Mouse (Mus musculus) limb, embryonic 11.5 days (tissue): ENCODE data around the gene Rsg1. TPM values are rescaled to one million over a fixed set of nuclear protein-coding genes. Genes with fewer than 3 reads are reported as not detected.
A peak's percentile ranks its signal among the peaks of the same experiment; 100 is the strongest.

Source experiments
- ATAC-seq: fragments of 200-750 bp; cut with Nextera tagmentation; 2 replicates; pipeline ENCODE4 v1.8.0; 2017; ENCODE audit warnings: low read depth; ENCODE audit not compliant: insufficient number of reproducible peaks, low FRiP score, low TSS enrichment
- DNase-seq: peaks from one replicate; pipeline ENCODE4 v3.0.0-alpha.2; 2015; ENCODE audit warnings: low spot score
- H3K27ac ChIP-seq: fragments of 300-500 bp; sonication (generic); replicated peaks from 2 replicates; pipeline ENCODE4 v1.5.1; 2014; ENCODE audit warnings: low read depth, mild to moderate bottlenecking, low read length
- H3K27me3 ChIP-seq: fragments of 300-500 bp; sonication (generic); 2 replicates; pipeline ENCODE4 v1.6.1; 2014; ENCODE audit warnings: mild to moderate bottlenecking, low read length, mixed read lengths; ENCODE audit not compliant: control insufficient read depth, insufficient read depth
- H3K36me3 ChIP-seq: fragments of 300-500 bp; sonication (generic); 2 replicates; pipeline ENCODE4 v1.6.1; 2014; ENCODE audit warnings: mild to moderate bottlenecking, low read length, moderate library complexity, mixed read lengths; ENCODE audit not compliant: control insufficient read depth, insufficient read depth
- H3K4me1 ChIP-seq: fragments of 300-500 bp; sonication (generic); 2 replicates; pipeline ENCODE4 v1.6.1; 2014; ENCODE audit warnings: low read length, mixed read lengths; ENCODE audit not compliant: control insufficient read depth, insufficient read depth
- H3K4me2 ChIP-seq: fragments of 300-500 bp; sonication (generic); 2 replicates; pipeline ENCODE4 v1.6.1; 2014; ENCODE audit warnings: low read depth, mild to moderate bottlenecking, moderate library complexity; ENCODE audit not compliant: severe bottlenecking
- H3K4me3 ChIP-seq: fragments of 300-500 bp; sonication (generic); 2 replicates; pipeline ENCODE4 v1.5.1; 2014; ENCODE audit warnings: low read depth, low read length
- H3K9ac ChIP-seq: fragments of 300-500 bp; sonication (generic); 2 replicates; pipeline ENCODE4 v1.6.1; 2014; ENCODE audit warnings: mild to moderate bottlenecking, low read length
- H3K9me3 ChIP-seq: fragments of 300-500 bp; sonication (generic); 2 replicates; pipeline ENCODE4 v1.6.1; 2016; ENCODE audit warnings: low read length; ENCODE audit not compliant: control insufficient read depth
- WGBS: fragments of 180-500 bp; shearing (Covaris S2); extraction: QIAGEN DNeasy Blood & Tissue Kit; methylation state at CpG from one replicate; pipeline ENCODE4 v1.1.7; 2014; 5-methylcytosine and 5-hydroxymethylcytosine counted together
- polyA plus RNA-seq: library from polyadenylated mRNA; unstranded; fragments of >200 nt; fragmentation: Nextera tagmentation; extraction: Ambion mirVana; gene quantifications from 2 replicates; pipeline ENCODE4 v1.2.1, GENCODE M21; 2014

Gene Rsg1
- polyA plus RNA-seq, 1 experiment from 2014 or later: 5.3 TPM

- Histone ChIP-seq H3K4me3 (peak overlapping the region; percentile 56), H3K9ac (peak overlapping the region; percentile 55), H3K9me3 (no peaks in the 10 kb centered on the region), H3K4me1 (peaks cover 9% of the 10 kb centered on the region; the same call in 1 of the 2 replicates), H3K4me2 (peak overlapping the region; percentile 95), H3K27ac (no peak overlapping the region), H3K27me3 (no peaks in the 10 kb centered on the region), H3K36me3 (no peaks in the 10 kb centered on the region)
- 0 out of 2 replicates have a peak, but pooled peaks have one; percentile 26 for ATAC-seq
- DNase-seq: peak; percentile 59
- 3% methylated on average over 16 of the region's 16 CpGs for WGBS
Measured at GRCm38 (mm10) chr4:141214337-141214851, 638 bp downstream of the Rsg1 start.

GRCm38 (mm10) chr4:141219583-141220213, 5.9 kb downstream of the Rsg1 start:
- no peak for ATAC-seq
- H3K36me3 ChIP-seq: no peaks in the 10 kb centered on the region
- no peak overlapping the region for H3K4me2 ChIP-seq
- no peaks in the 10 kb centered on the region for H3K4me1 ChIP-seq
- H3K9me3 ChIP-seq: no peaks in the 10 kb centered on the region
- no peak for DNase-seq
- no peak overlapping the region for H3K4me3 ChIP-seq
- no peaks in the 10 kb centered on the region for H3K27me3 ChIP-seq
- 93% methylated on average over 20 of the region's 20 CpGs for WGBS
- no peak overlapping the region for H3K9ac ChIP-seq
- no peak overlapping the region for H3K27ac ChIP-seq

- no peak for ATAC-seq
- 71% methylated on average over 2 of the region's 2 CpGs for WGBS
Measured at GRCm38 (mm10) chr4:141221848-141222247, 8.1 kb downstream of the Rsg1 start.

GRCm38 (mm10) chr4:141222752-141223151, 9.0 kb downstream of the Rsg1 start:
- Histone ChIP-seq H3K4me1 (no peaks in the 10 kb centered on the region), H3K27ac (no peak overlapping the region), H3K9me3 (no peaks in the 10 kb centered on the region), H3K9ac (no peak overlapping the region), H3K27me3 (no peaks in the 10 kb centered on the region), H3K36me3 (no peaks in the 10 kb centered on the region), H3K4me3 (no peak overlapping the region), H3K4me2 (no peak overlapping the region)
- DNase-seq: no peak
- no peak for ATAC-seq
- WGBS: 91% methylated on average over 5 of the region's 5 CpGs

More at GRCm38 (mm10) chr4:141221848-141222247, 8.1 kb downstream of the Rsg1 start:
- H3K27ac ChIP-seq: no peak overlapping the region
- DNase-seq: no peak
- H3K4me1 ChIP-seq: no peaks in the 10 kb centered on the region
- no peaks in the 10 kb centered on the region for H3K27me3 ChIP-seq
- H3K9ac ChIP-seq: no peak overlapping the region
- H3K4me2 ChIP-seq: no peak overlapping the region
- no peak overlapping the region for H3K4me3 ChIP-seq
- no peaks in the 10 kb centered on the region for H3K36me3 ChIP-seq
- H3K9me3 ChIP-seq: no peaks in the 10 kb centered on the region

GRCm38 (mm10) chr4:141228687-141229086, 14.9 kb downstream of the Rsg1 start:
- DNase-seq (no peak), ATAC-seq (no peak)
- H3K9ac ChIP-seq: no peak overlapping the region
- no peaks in the 10 kb centered on the region for H3K27me3 ChIP-seq
- no peaks in the 10 kb centered on the region for H3K9me3 ChIP-seq
- H3K4me1 ChIP-seq: no peaks in the 10 kb centered on the region
- H3K27ac ChIP-seq: no peak overlapping the region
- H3K4me3 ChIP-seq: no peak overlapping the region
- 0 out of 2 replicates have a peak, but pooled peaks cover 2% of the 10 kb centered on the region for H3K36me3 ChIP-seq
- H3K4me2 ChIP-seq: no peak overlapping the region
- 79% methylated on average over 7 of the region's 7 CpGs for WGBS

- Histone ChIP-seq H3K27me3 (peaks cover 9% of the 10 kb centered on the region), H3K4me1 (no peaks in the 10 kb centered on the region), H3K4me3 (no peak overlapping the region), H3K9me3 (no peaks in the 10 kb centered on the region), H3K27ac (no peak overlapping the region), H3K4me2 (no peak overlapping the region), H3K9ac (no peak overlapping the region), H3K36me3 (0 out of 2 replicates have a peak, but pooled peaks cover 2% of the 10 kb centered on the region)
- whole genome bisulfite sequencing: 94% methylated on average over 4 of the region's 4 CpGs
- DNase-seq (no peak), ATAC-seq (no peak)
Measured at GRCm38 (mm10) chr4:141233196-141233595, 19.4 kb downstream of the Rsg1 start.

- H3K36me3 ChIP-seq: no peaks in the 10 kb centered on the region
- no peak overlapping the region for H3K4me2 ChIP-seq
- DNase-seq (no peak), ATAC-seq (no peak)
- peaks cover 31% of the 10 kb centered on the region for H3K27me3 ChIP-seq
- H3K4me1 ChIP-seq: peaks cover 9% of the 10 kb centered on the region
- WGBS: 64% methylated on average over 6 of the region's 6 CpGs
- no peak overlapping the region for H3K9ac ChIP-seq
- no peak overlapping the region for H3K4me3 ChIP-seq
- H3K27ac ChIP-seq: no peak overlapping the region
- no peaks in the 10 kb centered on the region for H3K9me3 ChIP-seq
Measured at GRCm38 (mm10) chr4:141235537-141236111, 21.9 kb downstream of the Rsg1 start.

GRCm38 (mm10) chr4:141236856-141237255, 23.1 kb downstream of the Rsg1 start:
- Histone ChIP-seq H3K9ac (no peak overlapping the region), H3K4me3 (no peak overlapping the region), H3K36me3 (no peaks in the 10 kb centered on the region), H3K9me3 (no peaks in the 10 kb centered on the region), H3K4me1 (peaks cover 10% of the 10 kb centered on the region), H3K27me3 (peaks cover 44% of the 10 kb centered on the region), H3K27ac (no peak overlapping the region), H3K4me2 (no peak overlapping the region)
- ATAC-seq: no peak
- DNase-seq: no peak
- 75% methylated on average over 3 of the region's 3 CpGs for WGBS
